Mouse (Mus musculus) bone marrow, adult 2 months (tissue): ENCODE results near the gene Prkci.

Experiments
- CTCF ChIP-seq: fragments of 200-500 bp; IDR thresholded peaks from 2 replicates; pipeline ENCODE4 v1.5.1; 2011; ENCODE audit warnings: low read length, control low read depth; ENCODE audit not compliant: control insufficient read depth, insufficient read depth
- POLR2A ChIP-seq: fragments of 200-500 bp; IDR thresholded peaks from 2 replicates; pipeline ENCODE4 v1.6.1; 2011; ENCODE audit warnings: low read depth, mild to moderate bottlenecking, control low read depth, low read length, borderline replicate concordance; ENCODE audit not compliant: control insufficient read depth

DNA sequence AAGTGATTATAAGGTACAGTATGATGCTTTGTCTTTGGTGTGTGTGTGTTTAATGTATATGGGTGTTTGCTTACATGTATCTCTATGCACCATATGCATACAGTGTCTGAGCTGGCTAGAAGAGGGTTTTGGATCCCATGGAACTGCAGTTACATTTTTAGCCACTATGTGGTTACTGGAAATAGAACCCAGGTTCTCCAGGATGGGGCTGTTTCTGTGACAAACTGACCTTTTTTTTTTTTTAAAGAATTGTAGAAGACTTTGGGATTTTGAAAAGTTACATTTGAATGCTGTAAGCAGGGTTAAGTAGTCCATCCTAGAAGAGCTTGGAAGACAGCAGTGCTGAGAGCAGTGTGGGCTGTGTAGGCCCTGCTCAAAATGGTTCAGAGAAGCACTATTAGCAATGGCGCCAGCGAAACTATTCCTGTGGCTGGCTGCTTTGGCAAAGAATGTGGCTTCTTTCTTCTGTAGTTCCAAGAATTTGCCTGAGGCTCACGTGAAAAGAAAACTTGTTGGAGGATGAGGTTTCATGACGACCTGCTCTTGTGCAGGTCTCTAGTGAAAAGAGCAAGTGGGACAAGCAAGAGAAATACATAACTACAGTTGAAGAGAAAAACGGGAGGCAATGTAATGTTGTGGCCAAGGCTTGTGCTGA is 24.4 kb downstream of the Prkci start:
- TF ChIP-seq POLR2A, result no peak
- no peak for TF ChIP-seq CTCF
